Mouse (Mus musculus): Measurements from ENCODE around the gene Ralgps1.

Gene Ralgps1

DNA sequence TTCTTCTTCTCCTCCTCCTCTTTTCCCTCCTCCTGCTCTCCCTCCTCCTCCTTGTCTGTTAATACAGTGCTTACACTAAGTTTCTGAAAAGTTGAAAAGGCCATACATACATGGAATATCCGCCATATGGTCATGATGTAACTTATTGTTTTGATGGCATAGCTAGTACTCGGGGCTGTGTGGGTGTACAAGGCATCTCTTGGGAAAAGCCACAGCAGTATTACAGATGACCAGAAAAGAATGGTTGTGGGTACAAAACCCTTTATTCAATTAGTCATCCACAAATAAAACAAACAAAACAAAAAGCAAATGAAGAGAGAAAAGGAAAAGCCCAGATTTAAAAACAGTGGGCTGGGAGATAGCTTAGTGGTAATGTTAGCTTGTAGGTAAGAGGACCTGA is 90.8 kb downstream of the Ralgps1 start:
- DNase-seq (ENCODE audit: low read depth), result no peak

DNA sequence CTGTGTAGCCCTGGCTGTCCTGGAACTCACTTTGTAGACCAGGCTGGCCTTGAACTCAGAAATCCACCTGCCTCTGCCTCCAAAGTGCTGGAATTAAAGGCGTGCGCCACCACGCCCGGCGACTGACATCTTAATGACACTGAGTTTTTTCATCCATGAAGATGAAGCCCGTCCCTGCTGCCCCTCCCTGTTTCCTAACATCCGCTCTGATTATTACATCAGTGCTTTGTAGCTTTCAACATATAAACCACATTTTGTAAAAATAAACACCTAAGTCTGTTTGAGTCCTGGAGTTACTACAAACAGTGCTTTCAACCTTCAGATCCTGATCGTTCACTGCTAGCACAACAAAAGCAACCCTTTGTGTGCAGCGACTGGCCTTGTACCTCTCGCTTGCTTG is 91.5 kb downstream of the Ralgps1 start:
- DNase-seq (ENCODE audit: low read depth), result no peak

DNA sequence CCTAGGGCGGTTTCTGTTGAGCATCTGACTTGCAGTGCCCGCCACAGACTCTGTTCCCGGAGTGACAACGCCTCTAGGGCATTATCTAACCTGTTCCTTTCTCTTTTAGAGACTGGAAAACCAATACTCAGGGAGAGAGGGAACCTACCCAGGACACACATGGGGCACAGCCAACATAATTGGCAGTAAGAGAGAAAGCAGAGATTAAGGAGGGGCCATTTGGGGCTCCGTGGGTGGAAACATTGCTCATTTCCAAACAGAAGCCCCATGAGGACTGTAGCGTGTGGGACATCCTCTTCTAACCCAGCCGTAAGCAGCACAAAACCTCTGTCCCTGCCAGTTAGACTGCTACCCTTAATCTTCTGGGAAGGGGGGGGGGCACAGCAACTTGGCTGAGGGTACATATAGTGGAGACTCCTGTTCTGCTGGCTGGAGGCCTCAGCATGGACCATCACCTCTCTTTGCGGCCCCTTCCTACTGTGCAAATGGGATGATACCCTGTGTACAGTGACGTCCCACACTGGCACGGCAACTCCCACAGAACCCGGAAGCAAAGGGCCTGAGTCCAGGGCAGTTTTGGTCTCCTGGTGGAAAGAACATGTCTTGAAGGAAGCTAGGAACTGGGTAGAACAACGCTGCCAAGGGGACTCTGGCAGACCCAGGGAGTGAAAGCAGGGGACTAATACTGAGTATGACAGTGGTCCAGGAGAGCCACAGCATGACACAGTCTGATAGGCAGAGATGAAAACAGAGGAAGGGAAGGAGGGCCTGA is 96.4 kb downstream of the Ralgps1 start:
- no peak for DNase-seq (ENCODE audit: low read depth)

DNA sequence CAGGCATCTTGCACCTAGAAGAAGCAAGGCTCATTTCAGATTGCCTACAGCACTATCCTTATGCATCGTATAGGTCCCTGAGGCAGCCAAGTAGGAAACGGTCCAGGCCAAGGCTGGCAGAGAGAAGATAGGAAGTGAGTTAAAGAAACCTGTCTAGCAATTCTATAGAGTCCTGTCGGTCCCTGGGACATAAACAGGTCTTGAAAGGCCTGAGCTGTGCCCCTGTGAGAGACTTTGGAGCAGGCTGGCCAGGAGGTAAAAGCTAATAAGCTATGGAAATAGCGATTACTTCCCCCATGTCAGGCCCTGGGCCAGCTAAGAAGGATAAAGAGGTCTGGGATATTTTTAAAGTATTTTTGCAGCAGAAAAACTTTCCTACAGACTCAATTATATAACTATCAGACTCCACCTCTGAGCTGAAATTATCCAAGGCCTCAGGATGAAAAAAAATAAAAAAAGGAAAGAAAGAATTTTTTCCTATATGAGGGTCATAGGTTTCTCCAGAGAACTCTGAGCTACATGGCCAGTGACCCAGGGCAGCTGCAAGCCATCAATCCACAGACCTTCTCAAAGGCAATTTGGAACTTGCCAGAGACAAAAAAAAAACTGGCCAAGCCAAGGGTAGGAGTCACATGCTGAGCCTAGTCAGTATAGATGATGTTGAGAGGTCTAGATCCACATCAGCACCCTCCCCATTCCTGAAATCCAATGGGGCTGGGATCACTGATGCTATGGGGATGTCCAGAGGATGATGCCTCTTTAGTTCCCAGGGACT is 98.4 kb downstream of the Ralgps1 start:
- DNase-seq (ENCODE audit: low read depth), result no peak

DNA sequence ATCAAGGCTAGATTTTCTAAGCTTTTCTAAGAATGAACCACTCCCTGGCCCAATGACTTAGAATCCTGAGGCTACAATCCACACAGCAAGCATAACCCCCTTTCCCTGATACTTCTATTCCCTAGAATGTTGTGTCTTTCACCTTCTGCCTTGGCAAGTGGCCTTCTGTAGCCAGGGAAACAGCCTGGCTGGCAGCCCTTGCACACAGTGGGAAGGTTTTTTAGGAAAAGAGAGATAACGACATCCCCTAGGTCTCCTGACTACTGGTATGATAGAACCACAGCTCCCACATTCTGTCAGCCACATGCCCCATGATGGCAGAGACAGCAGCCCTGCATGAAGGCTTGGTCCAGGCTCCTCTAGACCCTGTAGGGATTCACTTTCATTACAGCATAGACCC is 99.8 kb downstream of the Ralgps1 start:
- DNase-seq (ENCODE audit: low read depth), result no peak

DNA sequence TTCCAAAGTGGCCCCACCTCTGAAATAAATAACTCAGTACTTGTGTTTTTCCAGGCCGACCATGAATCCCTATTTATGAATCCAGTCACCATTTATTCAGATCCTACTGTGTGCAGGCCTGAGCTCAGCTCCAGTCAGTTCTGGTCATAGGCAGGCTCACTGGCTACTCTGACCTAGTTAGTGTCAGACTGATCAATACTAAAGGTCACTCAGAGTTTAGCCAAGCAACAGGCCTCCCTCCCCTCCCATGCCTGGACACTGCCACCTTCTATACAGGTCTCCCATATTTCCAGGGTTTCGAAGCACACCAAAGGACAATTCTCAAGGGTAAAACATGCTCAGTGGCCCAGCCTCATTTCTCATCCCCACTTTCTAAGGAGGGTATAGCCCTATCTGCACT is 100.7 kb downstream of the Ralgps1 start:
- no peak for DNase-seq (ENCODE audit: low read depth)

DNA sequence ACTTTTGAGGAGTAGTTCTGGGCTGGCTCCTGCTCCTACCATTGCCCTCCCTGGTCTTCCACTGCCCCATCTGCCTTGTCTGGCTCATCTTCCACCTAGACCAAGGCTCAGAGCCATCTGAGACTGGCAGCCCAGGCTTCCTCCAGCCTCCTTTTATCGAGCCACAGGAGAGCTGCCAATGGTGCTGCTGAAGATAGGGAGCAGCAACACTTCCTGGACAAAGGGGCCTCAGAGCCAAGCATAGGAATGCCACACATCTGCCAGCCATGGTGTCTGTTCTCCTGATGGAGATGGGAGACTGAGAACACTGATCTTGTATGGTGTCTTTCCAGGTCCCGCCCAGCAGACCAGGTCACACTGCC is 102.2 kb downstream of the Ralgps1 start:
- no peak for DNase-seq (ENCODE audit: low read depth)

DNA sequence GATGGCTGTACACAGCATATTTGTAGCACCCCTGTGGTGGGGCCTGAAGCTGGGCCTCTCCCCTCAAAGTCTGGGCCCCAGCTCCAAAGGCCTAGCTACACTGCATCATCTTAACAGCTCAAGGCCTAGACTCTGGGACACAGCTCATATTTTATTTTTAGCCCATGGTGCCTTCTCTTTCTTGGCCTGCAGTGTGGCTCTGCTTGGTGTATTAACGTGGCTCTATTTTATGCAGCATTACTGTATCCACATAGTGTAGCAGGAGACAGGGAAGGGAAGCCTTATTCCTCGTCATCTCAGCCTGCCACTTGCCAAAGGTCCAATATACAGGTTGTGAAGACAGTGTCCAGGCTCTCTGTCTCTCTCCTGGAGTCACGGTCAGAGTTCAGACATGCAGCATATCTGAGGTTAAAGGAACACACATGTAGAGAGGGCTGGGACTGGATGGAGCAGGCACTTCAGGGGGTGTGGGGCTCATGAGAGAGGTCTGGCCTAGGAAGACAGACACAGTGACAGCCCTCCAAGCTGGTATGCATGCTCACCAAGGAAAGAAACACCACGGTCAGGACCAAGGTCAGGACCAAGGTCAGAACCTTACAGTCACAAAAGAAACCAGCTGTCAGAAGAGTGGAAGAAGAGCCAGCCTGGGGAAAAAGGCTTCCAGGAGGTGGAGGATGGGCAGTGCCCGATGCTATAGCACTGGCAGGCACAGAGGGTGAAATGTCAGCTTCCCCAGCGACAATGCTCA is 102.7 kb downstream of the Ralgps1 start:
- no peak for DNase-seq (ENCODE audit: low read depth)

DNA sequence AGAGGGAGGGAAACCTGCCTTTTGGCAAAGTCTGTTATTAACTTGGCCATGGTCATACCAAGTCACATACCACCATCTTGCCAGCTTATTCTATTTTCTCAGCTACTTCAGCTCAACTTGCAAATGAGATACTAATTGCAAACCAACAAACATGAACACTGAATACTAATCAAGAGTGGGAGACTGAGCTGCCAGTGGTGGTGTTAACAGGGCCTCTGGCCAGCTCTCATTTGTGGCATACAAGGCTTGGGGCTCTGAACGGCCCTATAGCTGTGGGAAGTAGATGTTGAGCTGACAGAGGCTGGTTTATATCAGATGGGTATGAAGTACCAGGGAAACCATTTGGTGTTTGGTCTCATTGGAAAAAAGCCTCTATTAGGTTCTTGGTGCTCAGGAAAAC is 104.2 kb downstream of the Ralgps1 start:
- DNase-seq (ENCODE audit: low read depth), result no peak

DNA sequence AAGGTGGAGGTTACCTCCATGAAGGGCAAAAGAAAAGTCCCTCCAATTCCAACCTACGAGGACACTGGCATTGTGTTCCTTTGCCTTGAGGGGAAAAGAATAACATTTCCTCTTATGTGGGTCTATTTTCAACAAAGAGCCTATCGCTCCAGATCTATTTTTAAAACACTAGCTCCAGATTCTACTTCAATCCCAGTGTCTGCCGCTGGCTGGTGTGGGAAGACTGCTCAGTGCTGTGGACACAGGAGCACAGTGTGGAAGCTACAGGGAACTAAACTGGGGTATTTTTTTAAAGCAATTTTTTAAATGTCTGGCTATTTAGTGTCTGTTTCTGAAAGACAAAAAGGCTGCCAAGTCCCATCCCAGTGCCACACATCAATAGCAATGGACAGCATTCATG is 105.5 kb downstream of the Ralgps1 start:
- DNase-seq (ENCODE audit: low read depth), result no peak

DNA sequence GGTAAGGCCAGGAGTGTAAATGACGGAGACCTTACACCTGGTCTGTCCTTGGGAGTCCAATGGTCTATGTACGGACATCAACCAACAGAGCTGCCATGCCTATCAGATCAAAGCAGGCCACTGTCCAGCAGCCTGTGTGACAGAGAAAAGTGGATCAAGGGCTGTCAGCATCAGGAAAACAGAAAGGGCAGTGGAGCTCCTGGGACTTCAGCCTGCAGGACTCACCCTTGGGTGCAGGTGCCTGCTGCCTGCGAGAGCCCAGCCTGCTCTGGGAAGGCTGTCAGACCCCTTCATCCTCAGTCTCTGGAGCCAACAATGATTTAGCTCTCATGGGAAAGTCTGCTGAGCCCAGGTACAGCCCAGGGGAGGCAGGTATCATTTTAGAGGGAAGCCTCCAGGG is 109.8 kb downstream of the Ralgps1 start:
- DNase-seq (ENCODE audit: low read depth), result no peak

DNA sequence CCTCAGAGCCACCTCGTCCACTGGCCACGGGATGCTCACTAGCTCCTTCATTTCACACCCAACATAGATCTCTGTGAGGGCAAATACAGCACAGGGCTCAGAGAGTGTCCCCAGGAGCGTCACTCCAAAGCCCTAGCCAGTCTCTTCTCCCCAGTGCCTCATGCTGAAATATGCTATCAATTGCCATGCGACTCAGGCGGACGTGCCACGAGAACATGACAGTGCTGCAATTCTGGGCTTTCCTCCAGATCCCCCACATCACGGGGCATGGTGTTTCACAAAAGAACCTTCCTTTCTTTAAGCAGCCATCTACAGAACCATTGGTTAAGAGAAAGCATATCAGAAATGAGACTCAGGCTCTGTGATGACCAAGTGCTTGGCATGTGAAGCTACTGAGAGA is 110.5 kb downstream of the Ralgps1 start:
- DNase-seq (ENCODE audit: low read depth), result no peak

DNA sequence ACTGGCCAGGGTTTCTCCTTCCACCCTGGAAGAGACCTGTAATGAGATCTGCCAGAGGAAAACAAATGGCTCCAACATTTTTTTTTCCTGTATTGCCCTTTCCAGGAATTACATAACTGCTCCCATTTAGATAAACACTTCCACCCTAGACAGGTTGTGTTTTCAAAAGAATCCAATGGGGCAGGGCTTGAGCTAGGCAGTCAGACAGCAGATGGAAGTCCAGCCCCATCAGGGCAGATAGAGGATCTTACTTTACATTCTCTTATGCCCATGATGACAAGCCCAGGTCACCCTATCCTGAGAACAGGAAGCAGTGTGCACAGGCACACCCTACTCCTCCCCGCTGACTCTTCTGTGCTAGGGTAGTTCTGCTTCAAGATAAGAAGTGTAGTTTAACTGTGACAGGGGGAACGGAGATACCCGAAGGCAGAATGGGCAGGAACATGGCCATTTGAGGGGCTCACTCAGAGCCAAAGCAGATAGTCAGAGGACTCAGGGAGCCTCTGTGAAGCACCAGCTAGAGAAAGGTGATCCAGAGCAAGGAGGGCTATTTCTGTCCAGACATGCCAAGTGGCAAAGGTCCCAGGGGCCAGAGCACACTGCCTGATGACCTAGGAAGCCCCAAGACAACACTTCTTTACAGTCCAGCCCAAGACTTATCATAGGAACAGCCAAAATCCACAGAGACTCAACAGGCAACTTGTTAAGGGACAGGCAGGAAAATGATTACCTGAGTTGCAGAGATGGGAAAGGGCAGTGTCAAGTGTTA is 114.3 kb downstream of the Ralgps1 start:
- peak; percentile 25 for DNase-seq (ENCODE audit: low read depth)

DNA sequence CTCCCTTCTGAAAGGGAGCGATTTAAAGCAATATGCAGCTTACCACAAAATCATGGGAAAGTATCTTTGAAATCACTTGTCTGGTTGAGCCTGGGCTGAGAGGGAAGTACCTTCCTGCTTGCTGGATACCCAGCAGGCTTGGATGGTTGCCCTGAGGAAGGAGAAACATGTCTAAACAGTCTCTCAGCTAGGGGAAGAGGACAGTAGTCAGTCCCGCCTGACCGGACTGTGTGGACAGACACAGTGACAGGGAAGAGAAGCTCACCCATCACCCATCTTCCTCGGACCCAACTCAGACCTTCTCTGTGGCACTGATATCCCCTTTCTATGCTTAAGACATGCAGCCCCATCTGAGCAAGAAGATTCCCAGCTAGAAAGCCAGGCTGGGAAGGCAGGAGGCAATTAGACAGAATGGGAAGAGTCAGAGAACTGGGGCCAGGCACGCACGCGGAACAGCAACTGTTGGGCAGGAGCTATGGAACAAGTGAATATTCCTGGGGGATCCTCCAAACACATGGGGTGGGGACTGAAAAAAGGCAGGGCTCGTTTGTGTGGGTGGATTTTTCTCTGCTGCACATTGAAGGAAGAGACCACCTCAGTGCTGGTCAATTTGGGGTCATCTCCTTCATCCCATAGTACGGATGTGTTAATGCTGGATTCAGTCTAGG is 116.8 kb downstream of the Ralgps1 start:
- no peak for DNase-seq (ENCODE audit: low read depth)

DNA sequence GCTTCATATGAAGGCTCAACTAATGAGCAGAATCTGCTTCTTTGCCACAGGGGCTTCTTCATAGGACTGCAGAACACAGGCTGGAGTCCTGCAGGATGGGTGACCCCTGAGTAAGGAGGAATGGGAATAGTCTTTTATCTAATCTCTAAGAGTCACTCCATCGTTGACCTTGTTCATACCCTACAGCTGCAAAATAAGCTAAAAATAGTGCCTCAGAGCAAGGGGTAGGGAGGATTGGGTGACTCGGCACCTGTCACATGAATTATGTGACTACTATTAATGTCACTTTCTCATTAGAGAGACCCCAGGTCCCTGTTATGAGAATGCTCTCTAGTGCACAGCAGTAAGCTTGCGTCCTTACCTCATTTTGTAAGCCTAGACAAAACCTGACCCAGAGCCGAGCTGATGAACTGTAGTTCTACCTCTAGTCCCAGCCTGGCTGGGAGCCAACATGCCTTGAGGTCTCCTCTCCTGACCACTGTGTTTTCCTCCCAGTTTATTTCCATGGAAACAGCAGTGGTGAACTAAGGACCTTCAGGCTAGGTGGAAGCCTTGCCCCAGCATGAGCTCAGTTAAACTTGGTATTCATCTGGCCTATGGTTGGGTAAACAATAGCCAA is 117.6 kb downstream of the Ralgps1 start:
- no peak for DNase-seq (ENCODE audit: low read depth)

DNA sequence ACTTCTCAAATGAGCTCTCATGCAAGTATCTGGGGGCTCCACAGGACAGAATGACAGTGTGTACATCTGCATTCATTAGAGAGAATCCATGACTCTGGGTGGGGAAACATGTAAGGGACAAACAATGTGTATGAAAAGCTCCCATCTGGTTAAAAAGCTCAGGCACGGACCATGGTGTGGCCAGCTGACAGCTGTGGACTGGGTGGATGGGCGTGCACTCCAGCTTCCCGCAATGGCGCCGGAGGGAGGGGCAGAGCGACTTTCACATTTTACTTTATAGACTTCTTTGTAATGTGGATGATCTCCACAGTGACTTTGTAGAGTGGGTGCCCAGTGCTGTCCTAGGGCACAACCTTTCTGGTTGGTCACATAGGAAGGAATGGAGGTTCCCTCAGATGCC is 118.5 kb downstream of the Ralgps1 start:
- DNase-seq (ENCODE audit: low read depth), result no peak

DNA sequence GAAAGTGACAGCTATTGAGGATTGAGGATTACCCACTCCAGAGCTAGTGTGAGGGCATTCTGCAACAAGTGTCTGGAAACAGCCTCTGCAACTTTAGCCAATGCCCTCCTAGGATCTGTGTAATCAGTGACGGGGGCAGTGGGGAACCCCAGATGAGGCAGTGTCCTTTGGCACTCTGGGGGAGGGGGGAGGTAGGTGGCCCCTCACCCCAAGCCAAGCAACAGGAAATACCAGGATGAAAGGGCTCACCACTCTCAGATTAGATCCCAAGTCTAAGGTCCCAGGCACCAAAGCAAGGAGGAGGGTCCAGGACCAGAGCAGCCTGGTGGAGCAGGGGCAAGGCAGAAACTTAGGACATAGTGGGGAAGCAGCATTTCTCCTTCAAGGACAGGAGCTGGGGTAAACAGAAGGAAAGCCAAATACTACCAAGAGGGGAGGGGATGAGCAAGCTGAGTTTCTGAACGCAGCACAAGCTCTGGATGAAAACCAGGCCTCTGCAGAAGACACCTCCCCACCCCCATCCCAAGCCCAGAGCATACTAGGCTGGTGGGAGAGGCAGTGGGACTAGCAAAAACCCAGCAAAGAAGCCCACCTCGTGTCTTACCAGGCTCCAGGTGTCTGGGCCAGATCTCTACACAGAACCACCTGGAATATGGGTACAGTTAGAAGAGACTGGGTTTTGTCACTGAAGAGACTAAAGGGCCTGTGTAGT is 121.2 kb downstream of the Ralgps1 start:
- no peak for DNase-seq (ENCODE audit: low read depth)

DNA sequence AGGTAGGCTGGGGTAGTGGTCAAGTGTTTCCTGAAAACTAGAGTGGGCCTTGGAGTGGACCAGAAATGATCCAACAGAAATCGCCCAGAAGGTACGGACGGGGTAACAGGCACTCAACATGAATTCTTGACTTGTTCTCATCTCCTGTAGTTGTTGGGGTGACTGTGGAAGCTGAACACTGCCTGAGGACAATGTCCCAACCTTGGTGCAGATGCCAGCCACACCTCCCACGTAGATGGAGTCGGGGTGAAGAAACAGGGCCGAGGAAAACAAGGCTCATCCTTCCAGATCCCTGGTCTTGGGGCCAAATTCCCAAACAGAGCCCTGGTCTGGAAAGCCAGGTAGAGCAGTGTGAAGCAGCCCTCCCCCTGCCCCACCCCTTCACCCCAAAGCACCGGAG is 122.7 kb downstream of the Ralgps1 start:
- DNase-seq (ENCODE audit: low read depth), result no peak

DNA sequence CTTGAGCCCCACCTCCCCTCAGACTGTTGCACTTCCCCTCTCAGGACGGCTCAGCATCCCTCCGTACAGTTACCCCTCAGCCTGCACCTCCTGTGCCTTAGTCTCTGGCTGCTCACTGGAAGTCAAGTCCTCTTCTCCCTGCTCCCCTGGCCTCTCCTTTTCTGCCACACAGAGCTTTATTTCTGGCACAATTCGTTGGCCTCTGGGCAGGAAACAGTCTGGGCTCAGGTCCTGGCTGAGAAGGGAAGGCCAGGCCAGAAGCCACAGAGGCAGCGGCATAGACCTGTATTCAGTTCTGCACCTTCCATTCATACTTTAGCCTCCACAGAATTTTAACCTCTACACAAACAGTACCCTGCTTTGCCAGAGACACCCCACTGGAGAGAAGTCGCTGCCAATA is 124.4 kb downstream of the Ralgps1 start:
- DNase-seq (ENCODE audit: low read depth), result no peak

DNA sequence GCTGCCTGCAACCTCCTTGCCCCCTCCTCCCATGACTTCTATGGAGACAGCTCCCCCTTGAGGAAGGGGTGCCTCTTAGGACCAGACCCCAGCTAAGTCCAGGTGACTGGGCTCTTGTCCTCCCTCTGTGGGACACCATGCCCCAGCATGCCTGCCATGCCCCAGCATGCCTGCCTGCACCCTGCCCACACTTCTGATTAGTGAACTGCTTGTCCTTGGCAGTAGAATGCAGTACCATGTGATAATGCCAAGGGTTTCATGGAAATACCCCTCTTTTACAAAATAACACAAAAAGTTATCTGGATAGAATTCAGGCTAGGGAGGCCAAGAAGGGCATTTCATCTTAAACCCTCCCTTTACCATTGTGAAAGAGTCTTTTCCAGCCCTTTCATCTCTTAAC is 125.9 kb downstream of the Ralgps1 start:
- DNase-seq (ENCODE audit: low read depth), result no peak

DNA sequence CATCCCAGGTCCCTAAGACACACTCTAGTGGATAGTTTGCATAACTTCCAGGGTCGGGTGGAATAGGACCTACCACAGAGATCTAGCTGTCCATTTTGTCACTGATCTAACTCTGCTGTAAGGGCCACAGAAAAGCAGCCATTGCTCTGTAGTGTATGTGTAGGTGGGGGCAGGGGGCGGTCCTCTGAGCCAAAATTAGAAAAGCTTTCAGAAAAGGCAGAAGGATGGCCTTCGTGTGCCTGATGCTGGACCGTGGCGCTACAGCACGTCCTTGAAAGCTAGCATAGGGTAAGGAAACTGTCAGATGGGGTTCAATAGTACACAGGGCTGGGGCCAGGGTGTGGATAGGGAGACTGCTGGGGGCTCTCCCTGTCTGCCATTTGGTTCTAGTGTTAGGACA is 126.4 kb downstream of the Ralgps1 start:
- DNase-seq (ENCODE audit: low read depth), result no peak
